Mouse (Mus musculus): Measurements from ENCODE around the gene Defb42. TPM values are rescaled to one million over a fixed set of nuclear protein-coding genes. Genes with fewer than 3 reads are reported as not detected.
A peak's percentile ranks its signal among the peaks of the same experiment; 100 is the strongest.

Defb42 gene
- not detected in 2 replicates for polyA plus RNA-seq (2016; fragmentation: Nextera tagmentation; extraction: Ambion mirVana)

GRCm38 (mm10) chr14:63046691-63047090 is at the start of gene Defb42:
Defb42 (plus strand) TSS chr14:63046991.
- H3K27ac ChIP-seq (replicated peaks) = no peak within 1 kb of the TSS
- no peak for DNase-seq (ENCODE audit: low spot score)
- no peaks in the 10 kb centered on the region for H3K9me3 ChIP-seq (replicated peaks)
- 0 out of 2 replicates have a peak, but pooled peaks cover 5% of the 10 kb centered on the region for H3K4me1 ChIP-seq
- no peaks in the 10 kb centered on the region for H3K27me3 ChIP-seq (ENCODE audit: low read depth, poor library complexity, severe bottlenecking)
- H3K4me3 ChIP-seq = no peak within 1 kb of the TSS
- no peaks in the 10 kb centered on the region for H3K36me3 ChIP-seq
- WGBS = 82% methylated on average over 3 of the region's 3 CpGs

DNA sequence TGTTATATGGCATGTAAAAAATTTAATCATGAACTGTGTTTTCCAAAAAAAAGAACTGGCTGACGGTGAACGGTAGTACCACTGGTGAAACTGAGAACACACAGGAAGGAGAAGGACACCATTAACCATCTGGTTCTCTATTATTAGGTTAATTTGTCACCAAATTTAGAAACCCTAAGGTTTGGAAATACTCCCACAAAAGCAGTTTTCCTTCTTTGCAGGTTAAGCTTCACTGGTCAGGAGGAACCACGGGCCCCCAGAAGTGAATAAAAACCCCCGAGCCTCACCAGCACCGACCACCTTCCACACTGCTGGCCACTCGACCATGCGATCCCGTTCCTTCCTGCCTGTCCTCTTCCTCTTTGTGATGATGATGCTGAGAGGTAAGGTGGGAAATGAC is 49.0 kb upstream of the Defb42 start, which contains the start of gene Defb47:
Gene Defb47 (plus strand): TSS at position 301 of the 400 bp plus-strand sequence.
- WGBS = 85% methylated on average over 8 of the region's 8 CpGs

DNA sequence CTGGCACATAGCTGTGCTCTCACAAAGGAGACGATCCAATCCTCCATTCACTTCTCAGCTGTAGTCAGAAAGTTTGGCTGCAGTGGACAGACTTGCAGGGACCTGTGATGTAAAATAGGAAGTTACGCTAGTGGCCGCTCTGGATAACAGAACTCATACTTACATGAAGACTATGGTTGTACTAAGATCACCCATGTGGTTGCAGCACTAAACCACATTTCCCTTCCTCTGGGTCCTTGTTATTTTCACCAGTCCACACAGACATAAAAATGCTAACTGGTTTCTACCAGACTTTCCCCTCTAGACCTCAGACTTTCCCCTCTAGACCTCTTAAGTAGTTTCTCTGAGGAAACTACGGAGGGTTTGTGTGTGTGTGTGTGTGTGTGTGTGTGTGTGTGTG is 47.8 kb upstream of the Defb42 start:
- H3K27me3 ChIP-seq (ENCODE audit: low read depth, poor library complexity, severe bottlenecking) = no peaks in the 10 kb centered on the region
- 94% methylated on average over 4 of the region's 4 CpGs for WGBS

More for the DNA sequence above, 49.0 kb upstream of the Defb42 start, which contains the start of gene Defb47:
- Histone ChIP-seq H3K27ac (replicated peaks) (no peak within 1 kb of the TSS), H3K9me3 (replicated peaks) (no peaks in the 10 kb centered on the region), H3K27me3 (ENCODE audit: low read depth, poor library complexity, severe bottlenecking) (no peaks in the 10 kb centered on the region), H3K4me1 (0 out of 2 replicates have a peak, but pooled peaks cover 3% of the 10 kb centered on the region), H3K36me3 (no peaks in the 10 kb centered on the region), H3K4me3 (no peak within 1 kb of the TSS)
- no peak for DNase-seq (ENCODE audit: low spot score)

GRCm38 (mm10) chr14:63002588-63002987 is 44.2 kb upstream of the Defb42 start:
- Histone ChIP-seq H3K27me3 (ENCODE audit: low read depth, poor library complexity, severe bottlenecking) (no peaks in the 10 kb centered on the region), H3K27ac (replicated peaks) (no peak overlapping the region), H3K36me3 (no peaks in the 10 kb centered on the region), H3K4me1 (no peaks in the 10 kb centered on the region), H3K4me3 (no peak overlapping the region), H3K9me3 (replicated peaks) (no peaks in the 10 kb centered on the region)
- 78% methylated on average over 2 of the region's 2 CpGs for WGBS
- DNase-seq (ENCODE audit: low spot score) = no peak

More for the DNA sequence above, 47.8 kb upstream of the Defb42 start:
- no peaks in the 10 kb centered on the region for H3K4me1 ChIP-seq
- no peak overlapping the region for H3K27ac ChIP-seq (replicated peaks)
- no peak for DNase-seq (ENCODE audit: low spot score)
- no peaks in the 10 kb centered on the region for H3K36me3 ChIP-seq
- no peaks in the 10 kb centered on the region for H3K9me3 ChIP-seq (replicated peaks)
- no peak overlapping the region for H3K4me3 ChIP-seq

- Histone ChIP-seq H3K27me3 (ENCODE audit: low read depth, poor library complexity, severe bottlenecking) (no peaks in the 10 kb centered on the region), H3K4me3 (no peak within 1 kb of the TSS), H3K9me3 (replicated peaks) (no peaks in the 10 kb centered on the region), H3K27ac (replicated peaks) (no peak within 1 kb of the TSS), H3K36me3 (no peaks in the 10 kb centered on the region), H3K4me1 (no peaks in the 10 kb centered on the region)
- DNase-seq (ENCODE audit: low spot score) = no peak
- 92% methylated on average over 5 of the region's 5 CpGs for WGBS
Observed at GRCm38 (mm10) chr14:63011471-63011870, 35.3 kb upstream of the Defb42 start, which contains the start of gene Defb43. Defb43 (plus strand) TSS chr14:63011771.

DNA sequence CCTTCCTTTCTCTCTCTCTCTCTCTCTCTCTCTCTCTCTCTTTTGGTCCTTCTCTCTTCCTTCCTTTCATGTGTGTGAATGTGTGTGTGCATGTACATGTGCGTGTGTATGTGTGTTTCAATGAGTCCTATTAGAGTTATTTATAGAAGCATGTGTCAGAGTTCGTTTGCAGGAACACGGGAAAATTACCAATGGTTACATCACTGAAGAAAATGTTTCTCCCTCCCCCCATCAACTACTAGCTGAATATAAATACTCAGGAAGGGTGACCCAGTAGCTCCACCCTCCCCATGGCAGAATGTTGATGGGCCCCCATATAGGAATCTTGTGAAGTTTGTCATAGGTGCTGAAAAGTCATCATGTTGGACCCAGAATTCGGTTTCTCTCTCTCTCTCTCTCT is 33.7 kb upstream of the Defb42 start:
- no peak for DNase-seq (ENCODE audit: low spot score)
- Histone ChIP-seq H3K27me3 (ENCODE audit: low read depth, poor library complexity, severe bottlenecking) (no peaks in the 10 kb centered on the region), H3K27ac (replicated peaks) (no peak overlapping the region), H3K4me1 (peaks cover 4% of the 10 kb centered on the region; the same call in 1 of the 2 replicates), H3K4me3 (no peak overlapping the region), H3K9me3 (replicated peaks) (no peaks in the 10 kb centered on the region), H3K36me3 (no peaks in the 10 kb centered on the region)
- 87% methylated on average over 4 of the region's 4 CpGs for WGBS

- Histone ChIP-seq H3K4me3 (no peak overlapping the region), H3K36me3 (no peaks in the 10 kb centered on the region), H3K27me3 (ENCODE audit: low read depth, poor library complexity, severe bottlenecking) (no peaks in the 10 kb centered on the region), H3K27ac (replicated peaks) (no peak overlapping the region), H3K9me3 (replicated peaks) (no peaks in the 10 kb centered on the region), H3K4me1 (peaks cover 14% of the 10 kb centered on the region)
- 91% methylated on average over 4 of the region's 4 CpGs for WGBS
- no peak for DNase-seq (ENCODE audit: low spot score)
Observed at GRCm38 (mm10) chr14:63014667-63015066, 32.1 kb upstream of the Defb42 start.

- Histone ChIP-seq H3K27me3 (ENCODE audit: low read depth, poor library complexity, severe bottlenecking) (no peaks in the 10 kb centered on the region), H3K36me3 (no peaks in the 10 kb centered on the region), H3K4me3 (no peak overlapping the region), H3K4me1 (peaks cover 15% of the 10 kb centered on the region), H3K9me3 (replicated peaks) (no peaks in the 10 kb centered on the region), H3K27ac (replicated peaks) (no peak overlapping the region)
- 58% methylated on average over 6 of the region's 6 CpGs for WGBS
- DNase-seq (ENCODE audit: low spot score) = no peak
Observed at GRCm38 (mm10) chr14:63020524-63021156, 26.2 kb upstream of the Defb42 start.

DNA sequence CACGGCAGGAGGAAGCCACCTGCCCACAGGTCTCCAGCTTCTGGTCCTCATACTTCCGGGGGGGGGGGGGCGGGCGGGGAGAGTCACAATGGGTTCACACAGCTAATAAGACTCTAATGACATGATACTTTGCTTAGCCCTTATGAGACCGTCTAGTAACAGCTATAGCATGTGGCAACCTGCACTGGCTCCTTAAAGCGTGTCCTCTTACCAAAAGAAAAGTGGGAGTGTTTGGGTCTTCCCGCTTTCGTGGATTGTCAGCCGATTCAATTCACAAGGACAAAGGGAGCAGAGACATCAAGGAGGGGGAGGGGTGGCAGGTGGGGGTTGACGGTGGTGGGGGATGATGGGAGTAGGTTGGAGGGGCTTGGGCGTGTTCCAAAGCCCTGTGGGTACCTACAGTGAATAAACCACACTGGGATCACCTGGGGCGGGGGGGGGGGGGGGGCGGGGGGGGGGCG is 3.1 kb downstream of the Defb42 start, which contains the start of gene Defb30:
Gene Defb30 (minus strand): TSS at position 51 of the 461 bp plus-strand sequence.
- Histone ChIP-seq H3K4me3 (no peak within 1 kb of the TSS), H3K4me1 (peaks cover 9% of the 10 kb centered on the region; the same call in 1 of the 2 replicates), H3K27me3 (ENCODE audit: low read depth, poor library complexity, severe bottlenecking) (no peaks in the 10 kb centered on the region), H3K36me3 (no peaks in the 10 kb centered on the region), H3K9me3 (replicated peaks) (no peaks in the 10 kb centered on the region), H3K27ac (replicated peaks) (no peak within 1 kb of the TSS)
- 71% methylated on average over 11 of the region's 14 CpGs for WGBS
- no peak for DNase-seq (ENCODE audit: low spot score)

- Histone ChIP-seq H3K27me3 (ENCODE audit: low read depth, poor library complexity, severe bottlenecking) (no peaks in the 10 kb centered on the region), H3K36me3 (no peaks in the 10 kb centered on the region), H3K9me3 (replicated peaks) (no peaks in the 10 kb centered on the region), H3K27ac (replicated peaks) (no peak overlapping the region), H3K4me1 (peaks cover 10% of the 10 kb centered on the region; the same call in 1 of the 2 replicates), H3K4me3 (no peak overlapping the region)
- DNase-seq (ENCODE audit: low spot score) = peak; percentile 65
- 39% methylated on average over 5 of the region's 5 CpGs for WGBS
Observed at GRCm38 (mm10) chr14:63050769-63051168, 4.0 kb downstream of the Defb42 start.

- no peak overlapping the region for H3K27ac ChIP-seq (replicated peaks)
- no peak overlapping the region for H3K4me3 ChIP-seq
- peaks cover 9% of the 10 kb centered on the region; the same call in 1 of the 2 replicates for H3K4me1 ChIP-seq
- 40% methylated on average over 6 of the region's 6 CpGs for WGBS
- no peak for DNase-seq (ENCODE audit: low spot score)
- H3K9me3 ChIP-seq (replicated peaks) = no peaks in the 10 kb centered on the region
- no peaks in the 10 kb centered on the region for H3K36me3 ChIP-seq
- no peaks in the 10 kb centered on the region for H3K27me3 ChIP-seq (ENCODE audit: low read depth, poor library complexity, severe bottlenecking)
Observed at GRCm38 (mm10) chr14:63054729-63055128, 7.9 kb downstream of the Defb42 start.

DNA sequence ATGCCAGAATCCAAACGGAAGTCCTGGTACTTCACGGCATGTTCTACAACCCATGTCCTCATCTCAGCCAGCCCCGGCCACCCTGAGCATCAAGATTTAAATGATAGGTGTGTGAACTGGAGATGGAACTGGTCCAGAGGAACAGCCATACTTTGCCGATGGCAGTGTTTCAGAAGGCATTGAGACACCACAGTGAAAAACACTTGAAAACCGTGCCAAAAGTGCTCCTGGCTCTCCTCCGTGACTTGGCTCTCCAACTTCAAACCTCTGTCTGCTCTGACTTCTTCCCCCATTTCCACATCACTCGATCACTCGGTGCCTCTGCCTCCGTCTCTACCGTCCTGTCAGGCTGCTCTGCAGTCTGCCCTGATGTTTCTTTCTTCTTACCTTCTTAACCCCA is 13.6 kb downstream of the Defb42 start:
- H3K27ac ChIP-seq (replicated peaks) = no peak overlapping the region
- no peak overlapping the region for H3K4me3 ChIP-seq
- WGBS = 87% methylated on average over 10 of the region's 10 CpGs
- H3K4me1 ChIP-seq = no peaks in the 10 kb centered on the region
- H3K27me3 ChIP-seq (ENCODE audit: low read depth, poor library complexity, severe bottlenecking) = no peaks in the 10 kb centered on the region
- H3K9me3 ChIP-seq (replicated peaks) = no peaks in the 10 kb centered on the region
- no peaks in the 10 kb centered on the region for H3K36me3 ChIP-seq
- no peak for DNase-seq (ENCODE audit: low spot score)

- Histone ChIP-seq H3K27ac (replicated peaks) (no peak overlapping the region), H3K4me1 (no peaks in the 10 kb centered on the region), H3K27me3 (ENCODE audit: low read depth, poor library complexity, severe bottlenecking) (no peaks in the 10 kb centered on the region), H3K36me3 (no peaks in the 10 kb centered on the region), H3K9me3 (replicated peaks) (no peaks in the 10 kb centered on the region), H3K4me3 (no peak overlapping the region)
- WGBS = 91% methylated on average over 2 of the region's 2 CpGs
- no peak for DNase-seq (ENCODE audit: low spot score)
Observed at GRCm38 (mm10) chr14:63062184-63062583, 15.4 kb downstream of the Defb42 start.
